Mouse (Mus musculus) urinary bladder, postnatal 10 days (tissue): Measurements from ENCODE around the gene Olfr497.

Source experiments
- DNase-seq: peaks from one replicate; pipeline ENCODE4 v3.0.0; 2022; ENCODE audit warnings: low spot score

The Olfr497 gene

GRCm38 (mm10) chr7:108420121-108420520, at the start of gene Olfr497:
Gene Olfr497, plus strand, starts transcription at chr7:108420421.
- no peak for DNase-seq

- DNase-seq = no peak
These were observed 27.4 kb upstream of the Olfr497 start, which contains the start of gene Olfr495 for GRCm38 (mm10) chr7:108392867-108393266. Gene Olfr495, plus strand, starts transcription at chr7:108393167.

GRCm38 (mm10) chr7:108465026-108465425, 44.8 kb downstream of the Olfr497 start, which contains the start of gene Olfr498:
Gene Olfr498, plus strand, starts transcription at chr7:108465326.
- no peak for DNase-seq
